Mouse (Mus musculus): ENCODE results near the gene Clec2g. TPM values are rescaled to one million over a fixed set of nuclear protein-coding genes. Genes with fewer than 3 reads are reported as not detected.
"Not testable (repeated sequence)": the region's sequence is repeated elsewhere in the genome, so short reads cannot be mapped to it uniquely, and the experiment has no call there.

The Clec2g gene
- polyA plus RNA-seq, 1 experiment, result not detected

DNA sequence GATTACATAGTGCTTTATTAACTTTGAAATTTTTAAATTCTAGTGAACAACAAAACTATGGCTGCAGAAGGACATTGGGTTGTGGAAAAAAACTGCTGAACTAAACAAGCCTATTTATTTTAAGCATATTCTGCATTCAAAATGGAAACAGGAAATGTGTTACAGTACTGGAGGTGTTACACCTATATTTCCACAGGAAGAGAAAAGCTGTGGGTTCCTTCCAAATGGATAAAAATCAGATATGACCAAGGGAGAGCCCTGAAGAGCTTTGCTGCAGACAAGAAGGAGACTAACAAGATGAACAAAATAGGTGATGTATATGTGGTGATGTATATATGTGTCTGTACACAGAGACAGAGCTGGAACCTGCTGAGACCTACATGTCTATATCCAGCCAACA is 30.3 kb downstream of the Clec2g start:
- no peak overlapping the region for H3K27ac ChIP-seq (ENCODE audit: insufficient read depth, low read depth, low read length)
- H3K4me1 ChIP-seq (ENCODE audit: control insufficient read depth, insufficient read depth, insufficient read length, low read length), result no peaks in the 10 kb centered on the region; the same call in 1 of the 2 replicates
- H3K36me3 ChIP-seq (ENCODE audit: control insufficient read depth, insufficient read depth, low read length), result no peaks in the 10 kb centered on the region
- TF ChIP-seq POLR2A (IDR thresholded peaks at IDR 0.05; ENCODE audit: low read depth, low read length) (no peak), CTCF (IDR thresholded peaks at IDR 0.05; ENCODE audit: extremely low read depth, insufficient read length, insufficient replicate concordance, low read depth, low read length) (no peak)
- no peak overlapping the region for H3K4me3 ChIP-seq (ENCODE audit: low read depth, low read length)
- no peaks in the 10 kb centered on the region for H3K27me3 ChIP-seq (ENCODE audit: control insufficient read depth, insufficient read depth, low read length)

- TF ChIP-seq CTCF (IDR thresholded peaks at IDR 0.05; ENCODE audit: extremely low read depth, insufficient read length, insufficient replicate concordance, low read depth, low read length) (no peak), POLR2A (IDR thresholded peaks at IDR 0.05; ENCODE audit: low read depth, low read length) (no peak)
- H3K27me3 ChIP-seq (ENCODE audit: control insufficient read depth, insufficient read depth, low read length), result no peaks in the 10 kb centered on the region
- no peak overlapping the region for H3K27ac ChIP-seq (ENCODE audit: insufficient read depth, low read depth, low read length)
- H3K4me3 ChIP-seq (ENCODE audit: low read depth, low read length), result no peak overlapping the region
- no peaks in the 10 kb centered on the region for H3K36me3 ChIP-seq (ENCODE audit: control insufficient read depth, insufficient read depth, low read length)
- H3K4me1 ChIP-seq (ENCODE audit: control insufficient read depth, insufficient read depth, insufficient read length, low read length), result no peaks in the 10 kb centered on the region
Measured at GRCm38 (mm10) chr6:128968463-128968862, 34.3 kb downstream of the Clec2g start.

DNA sequence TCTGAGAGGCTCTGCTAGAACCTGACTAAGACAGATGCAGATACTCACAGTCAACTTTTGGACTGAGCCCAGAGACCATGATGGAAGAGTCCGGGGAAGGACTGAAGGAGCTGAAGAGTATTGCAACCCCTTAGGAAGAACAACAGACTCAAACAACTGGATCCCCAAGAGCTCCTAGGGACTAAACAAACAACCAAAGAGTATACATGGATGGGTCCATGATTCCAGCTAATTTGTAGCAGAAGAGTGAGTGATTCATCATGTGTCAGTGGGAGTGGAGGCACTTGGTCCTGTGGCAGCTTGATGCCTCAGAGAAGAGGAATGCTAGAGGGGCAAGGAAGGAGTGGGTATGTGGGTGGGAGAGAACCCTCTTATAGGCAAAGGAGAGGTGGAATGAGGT is 35.6 kb downstream of the Clec2g start:
- Histone ChIP-seq H3K36me3 (ENCODE audit: control insufficient read depth, insufficient read depth, low read length) (no peaks in the 10 kb centered on the region), H3K4me1 (ENCODE audit: control insufficient read depth, insufficient read depth, insufficient read length, low read length) (no peaks in the 10 kb centered on the region), H3K27me3 (ENCODE audit: control insufficient read depth, insufficient read depth, low read length) (no peaks in the 10 kb centered on the region), H3K4me3 (ENCODE audit: low read depth, low read length) (no peak overlapping the region), H3K27ac (ENCODE audit: insufficient read depth, low read depth, low read length) (no peak overlapping the region)
- TF ChIP-seq POLR2A (IDR thresholded peaks at IDR 0.05; ENCODE audit: low read depth, low read length) (no peak), CTCF (IDR thresholded peaks at IDR 0.05; ENCODE audit: extremely low read depth, insufficient read length, insufficient replicate concordance, low read depth, low read length) (no peak)
- WGBS, result 83% methylated on average over 1 of the region's 1 CpGs

GRCm38 (mm10) chr6:128970508-128971393 is 36.6 kb downstream of the Clec2g start:
- H3K4me3 ChIP-seq (ENCODE audit: low read depth, low read length); H3K4me1 ChIP-seq (ENCODE audit: control insufficient read depth, insufficient read depth, insufficient read length, low read length); H3K36me3 ChIP-seq (ENCODE audit: control insufficient read depth, insufficient read depth, low read length); H3K27ac ChIP-seq (ENCODE audit: insufficient read depth, low read depth, low read length); H3K27me3 ChIP-seq (ENCODE audit: control insufficient read depth, insufficient read depth, low read length): not testable (repeated sequence)
- 97% methylated on average over 20 of the region's 20 CpGs for WGBS

DNA sequence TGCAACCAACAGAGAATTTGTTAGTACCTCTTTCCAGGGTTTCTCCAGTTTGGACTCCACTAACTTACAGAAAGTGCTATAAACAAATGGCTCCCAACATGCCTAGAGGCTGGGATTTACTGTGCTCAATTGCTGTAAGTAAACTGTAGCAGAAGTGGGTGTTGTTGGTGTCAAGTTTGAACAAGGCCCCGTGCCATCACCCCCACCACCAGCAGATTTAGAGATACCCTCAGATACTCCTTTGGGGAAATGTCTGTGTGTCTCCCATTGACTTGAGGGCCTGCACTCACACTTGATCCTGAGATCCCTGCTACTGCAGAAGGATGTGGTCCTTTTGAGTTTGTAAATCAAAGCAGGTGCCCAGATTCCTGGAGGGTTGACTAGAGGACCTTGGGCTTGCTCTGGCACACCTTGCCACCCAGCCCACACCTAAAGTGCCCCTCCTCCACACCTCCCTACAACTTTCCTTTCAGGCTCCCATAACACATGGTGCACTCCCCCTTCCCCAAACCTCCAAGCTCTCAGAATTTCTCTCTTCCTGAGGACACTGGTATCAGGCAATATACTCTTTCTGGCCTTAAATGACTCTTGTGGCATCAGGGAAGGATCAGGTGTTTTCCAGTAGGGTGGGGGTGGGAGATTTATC is 37.3 kb downstream of the Clec2g start:
- 89% methylated on average over 1 of the region's 1 CpGs for WGBS
- H3K4me1 ChIP-seq (ENCODE audit: control insufficient read depth, insufficient read depth, insufficient read length, low read length), result no peaks in the 10 kb centered on the region

GRCm38 (mm10) chr6:128972156-128972555 is 38.0 kb downstream of the Clec2g start:
- no peaks in the 10 kb centered on the region for H3K4me1 ChIP-seq (ENCODE audit: control insufficient read depth, insufficient read depth, insufficient read length, low read length)
- no peak overlapping the region for H3K27ac ChIP-seq (ENCODE audit: insufficient read depth, low read depth, low read length)
- H3K36me3 ChIP-seq (ENCODE audit: control insufficient read depth, insufficient read depth, low read length), result no peaks in the 10 kb centered on the region
- no peak overlapping the region for H3K4me3 ChIP-seq (ENCODE audit: low read depth, low read length)
- no peaks in the 10 kb centered on the region for H3K27me3 ChIP-seq (ENCODE audit: control insufficient read depth, insufficient read depth, low read length)
- TF ChIP-seq CTCF (IDR thresholded peaks at IDR 0.05; ENCODE audit: extremely low read depth, insufficient read length, insufficient replicate concordance, low read depth, low read length) (no peak), POLR2A (IDR thresholded peaks at IDR 0.05; ENCODE audit: low read depth, low read length) (no peak)
- WGBS, result 96% methylated on average over 2 of the region's 2 CpGs

More for the DNA sequence above, 37.3 kb downstream of the Clec2g start:
- no peak overlapping the region for H3K27ac ChIP-seq (ENCODE audit: insufficient read depth, low read depth, low read length)
- TF ChIP-seq CTCF (IDR thresholded peaks at IDR 0.05; ENCODE audit: extremely low read depth, insufficient read length, insufficient replicate concordance, low read depth, low read length) (no peak), POLR2A (IDR thresholded peaks at IDR 0.05; ENCODE audit: low read depth, low read length) (no peak)
- H3K4me3 ChIP-seq (ENCODE audit: low read depth, low read length), result no peak overlapping the region
- H3K27me3 ChIP-seq (ENCODE audit: control insufficient read depth, insufficient read depth, low read length), result no peaks in the 10 kb centered on the region
- no peaks in the 10 kb centered on the region for H3K36me3 ChIP-seq (ENCODE audit: control insufficient read depth, insufficient read depth, low read length)

DNA sequence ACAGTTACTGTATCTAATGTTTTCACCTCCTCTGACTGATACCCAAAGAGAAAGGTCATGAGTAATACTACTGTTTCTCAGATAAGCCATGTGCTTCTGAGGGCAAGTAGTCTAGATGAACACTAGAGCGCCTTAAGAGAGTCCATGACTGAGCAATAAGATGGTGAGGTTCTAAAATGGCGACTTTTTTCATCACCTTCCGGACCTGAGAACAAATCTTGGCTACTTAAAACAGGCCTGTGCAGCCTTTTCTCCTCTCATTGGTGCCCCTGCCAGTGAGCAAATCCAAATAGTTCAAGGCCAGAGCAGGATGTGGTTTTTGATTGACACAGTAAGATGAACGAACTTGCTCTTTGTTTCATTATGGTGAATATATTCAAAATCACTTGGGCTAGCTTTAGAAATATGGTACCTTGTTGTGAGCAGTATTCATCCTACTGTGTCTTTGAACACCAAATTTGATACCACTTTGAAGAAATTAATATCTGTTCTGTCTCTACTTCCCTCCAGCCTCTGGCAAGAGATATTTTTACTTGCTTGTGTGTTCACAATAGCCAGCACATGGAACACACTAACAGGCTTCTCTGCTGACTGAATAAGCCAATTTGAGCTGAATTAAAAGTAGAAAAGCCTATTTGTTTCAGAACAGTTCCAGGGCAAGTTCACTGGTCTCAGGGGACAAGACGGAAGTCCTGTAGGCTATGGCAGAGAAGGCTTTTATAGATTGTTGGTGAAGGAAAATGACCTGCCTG is 38.7 kb downstream of the Clec2g start:
- H3K27ac ChIP-seq (ENCODE audit: insufficient read depth, low read depth, low read length), result no peak overlapping the region; the same call in 1 of the 2 replicates
- TF ChIP-seq CTCF (IDR thresholded peaks at IDR 0.05; ENCODE audit: extremely low read depth, insufficient read length, insufficient replicate concordance, low read depth, low read length) (no peak), POLR2A (IDR thresholded peaks at IDR 0.05; ENCODE audit: low read depth, low read length) (no peak)
- H3K36me3 ChIP-seq (ENCODE audit: control insufficient read depth, insufficient read depth, low read length), result no peaks in the 10 kb centered on the region
- H3K4me1 ChIP-seq (ENCODE audit: control insufficient read depth, insufficient read depth, insufficient read length, low read length), result no peaks in the 10 kb centered on the region
- H3K4me3 ChIP-seq (ENCODE audit: low read depth, low read length), result peak overlapping the region; percentile 35
- H3K27me3 ChIP-seq (ENCODE audit: control insufficient read depth, insufficient read depth, low read length), result no peaks in the 10 kb centered on the region
- WGBS, result 90% methylated on average over 5 of the region's 5 CpGs
